Mouse (Mus musculus): ENCODE measurements at regions not wholly inside any gene's neighbourhood (a gene's known extent, or its start where the extent isn't known, plus 50 kb on each side); places are given as distances from the start of the nearest gene placed in this dataset.

GRCm38 (mm10) chr14:17090573-17090937 is 271.6 kb upstream of the Rarb start:
- peaks cover 13% of the 10 kb centered on the region for H3K4me1 ChIP-seq
- no peak overlapping the region for H3K4me3 ChIP-seq
- no peak overlapping the region for H3K27ac ChIP-seq
- no peaks in the 10 kb centered on the region for H3K9me3 ChIP-seq
- H3K36me3 ChIP-seq (replicated peaks) = no peaks in the 10 kb centered on the region
- no peak for DNase-seq (ENCODE audit: extremely low spot score, low spot score)
- 66% methylated on average over 4 of the region's 4 CpGs for WGBS
- H3K27me3 ChIP-seq (ENCODE audit: poor library complexity, severe bottlenecking) = no peaks in the 10 kb centered on the region

- no peak overlapping the region for H3K27ac ChIP-seq
- DNase-seq (ENCODE audit: extremely low spot score, low spot score) = no peak
Measured at GRCm38 (mm10) chr14:17089640-17090572, 270.9 kb upstream of the Rarb start.

GRCm38 (mm10) chr14:17089089-17089634 is 270.2 kb upstream of the Rarb start:
- peaks cover 13% of the 10 kb centered on the region for H3K4me1 ChIP-seq
- no peaks in the 10 kb centered on the region for H3K9me3 ChIP-seq
- no peak overlapping the region for H3K4me3 ChIP-seq
- DNase-seq (ENCODE audit: extremely low spot score, low spot score) = no peak
- H3K27me3 ChIP-seq (ENCODE audit: poor library complexity, severe bottlenecking) = no peaks in the 10 kb centered on the region
- H3K27ac ChIP-seq = no peak overlapping the region
- H3K36me3 ChIP-seq (replicated peaks) = no peaks in the 10 kb centered on the region

More at GRCm38 (mm10) chr14:17089640-17090572, 270.9 kb upstream of the Rarb start:
- H3K36me3 ChIP-seq (replicated peaks) = no peaks in the 10 kb centered on the region
- H3K9me3 ChIP-seq = no peaks in the 10 kb centered on the region
- H3K4me1 ChIP-seq = peaks cover 13% of the 10 kb centered on the region
- 42% methylated on average over 3 of the region's 3 CpGs for WGBS
- H3K4me3 ChIP-seq = no peak overlapping the region
- no peaks in the 10 kb centered on the region for H3K27me3 ChIP-seq (ENCODE audit: poor library complexity, severe bottlenecking)

- Histone ChIP-seq H3K27ac (no peak overlapping the region), H3K4me3 (no peak overlapping the region), H3K4me1 (peaks cover 14% of the 10 kb centered on the region), H3K9me3 (no peaks in the 10 kb centered on the region), H3K36me3 (replicated peaks) (no peaks in the 10 kb centered on the region), H3K27me3 (ENCODE audit: poor library complexity, severe bottlenecking) (no peaks in the 10 kb centered on the region)
- 96% methylated on average over 1 of the region's 1 CpGs for WGBS
- DNase-seq (ENCODE audit: extremely low spot score, low spot score) = no peak
Measured at GRCm38 (mm10) chr14:17087828-17088227, 268.9 kb upstream of the Rarb start.

GRCm38 (mm10) chr14:17083907-17084306 is 265.0 kb upstream of the Rarb start:
- Histone ChIP-seq H3K9me3 (no peaks in the 10 kb centered on the region), H3K36me3 (replicated peaks) (no peaks in the 10 kb centered on the region), H3K27me3 (ENCODE audit: poor library complexity, severe bottlenecking) (no peaks in the 10 kb centered on the region), H3K4me3 (no peak overlapping the region), H3K27ac (no peak overlapping the region), H3K4me1 (peaks cover 11% of the 10 kb centered on the region; the same call in 1 of the 2 replicates)
- no peak for DNase-seq (ENCODE audit: extremely low spot score, low spot score)
- WGBS = 75% methylated on average over 2 of the region's 2 CpGs

GRCm38 (mm10) chr14:17081904-17082303 is 262.9 kb upstream of the Rarb start:
- DNase-seq (ENCODE audit: extremely low spot score, low spot score) = no peak
- peaks cover 11% of the 10 kb centered on the region; the same call in 1 of the 2 replicates for H3K4me1 ChIP-seq
- H3K27me3 ChIP-seq (ENCODE audit: poor library complexity, severe bottlenecking) = no peaks in the 10 kb centered on the region
- WGBS = 34% methylated on average over 2 of the region's 2 CpGs
- H3K4me3 ChIP-seq = no peak overlapping the region
- no peaks in the 10 kb centered on the region for H3K36me3 ChIP-seq (replicated peaks)
- no peaks in the 10 kb centered on the region for H3K9me3 ChIP-seq
- H3K27ac ChIP-seq = no peak overlapping the region

GRCm38 (mm10) chr14:17079513-17079912 is 260.6 kb upstream of the Rarb start:
- no peak overlapping the region for H3K27ac ChIP-seq
- no peaks in the 10 kb centered on the region for H3K9me3 ChIP-seq
- no peaks in the 10 kb centered on the region for H3K27me3 ChIP-seq (ENCODE audit: poor library complexity, severe bottlenecking)
- no peaks in the 10 kb centered on the region for H3K36me3 ChIP-seq (replicated peaks)
- no peak overlapping the region for H3K4me3 ChIP-seq
- peaks cover 11% of the 10 kb centered on the region; the same call in 1 of the 2 replicates for H3K4me1 ChIP-seq
- 90% methylated on average over 2 of the region's 2 CpGs for WGBS
- DNase-seq (ENCODE audit: extremely low spot score, low spot score) = no peak

GRCm38 (mm10) chr14:17061358-17061757 is 242.4 kb upstream of the Rarb start:
- Histone ChIP-seq H3K27ac (no peak overlapping the region), H3K4me3 (no peak overlapping the region), H3K27me3 (ENCODE audit: poor library complexity, severe bottlenecking) (no peaks in the 10 kb centered on the region), H3K4me1 (peaks cover 3% of the 10 kb centered on the region; the same call in 1 of the 2 replicates), H3K36me3 (replicated peaks) (no peaks in the 10 kb centered on the region), H3K9me3 (no peaks in the 10 kb centered on the region)
- DNase-seq (ENCODE audit: extremely low spot score, low spot score) = no peak
- 68% methylated on average over 1 of the region's 1 CpGs for WGBS

GRCm38 (mm10) chr14:17058438-17058837 is 239.5 kb upstream of the Rarb start:
- Histone ChIP-seq H3K36me3 (replicated peaks) (no peaks in the 10 kb centered on the region), H3K27ac (no peak overlapping the region), H3K9me3 (no peaks in the 10 kb centered on the region), H3K27me3 (ENCODE audit: poor library complexity, severe bottlenecking) (no peaks in the 10 kb centered on the region), H3K4me1 (peaks cover 3% of the 10 kb centered on the region; the same call in 1 of the 2 replicates), H3K4me3 (no peak overlapping the region)
- no peak for DNase-seq (ENCODE audit: extremely low spot score, low spot score)
- WGBS = 95% methylated on average over 1 of the region's 1 CpGs

GRCm38 (mm10) chr14:17057355-17057754 is 238.4 kb upstream of the Rarb start:
- H3K9me3 ChIP-seq = no peaks in the 10 kb centered on the region
- no peak overlapping the region for H3K4me3 ChIP-seq
- DNase-seq (ENCODE audit: extremely low spot score, low spot score) = no peak
- H3K36me3 ChIP-seq (replicated peaks) = no peaks in the 10 kb centered on the region
- H3K27ac ChIP-seq = no peak overlapping the region
- no peaks in the 10 kb centered on the region for H3K27me3 ChIP-seq (ENCODE audit: poor library complexity, severe bottlenecking)
- 89% methylated on average over 3 of the region's 3 CpGs for WGBS
- peaks cover 3% of the 10 kb centered on the region; the same call in 1 of the 2 replicates for H3K4me1 ChIP-seq

- DNase-seq (ENCODE audit: extremely low spot score, low spot score) = no peak
- WGBS = 67% methylated on average over 1 of the region's 1 CpGs
- H3K27ac ChIP-seq = no peak overlapping the region
- no peaks in the 10 kb centered on the region; the same call in 1 of the 2 replicates for H3K4me1 ChIP-seq
- H3K4me3 ChIP-seq = no peak overlapping the region
- H3K36me3 ChIP-seq (replicated peaks) = no peaks in the 10 kb centered on the region
- no peaks in the 10 kb centered on the region for H3K27me3 ChIP-seq (ENCODE audit: poor library complexity, severe bottlenecking)
- no peaks in the 10 kb centered on the region for H3K9me3 ChIP-seq
Measured at GRCm38 (mm10) chr14:17055741-17056140, 236.8 kb upstream of the Rarb start.

GRCm38 (mm10) chr14:17054381-17054780 is 235.4 kb upstream of the Rarb start:
- no peak for DNase-seq (ENCODE audit: extremely low spot score, low spot score)
- no peaks in the 10 kb centered on the region for H3K27me3 ChIP-seq (ENCODE audit: poor library complexity, severe bottlenecking)
- no peaks in the 10 kb centered on the region for H3K36me3 ChIP-seq (replicated peaks)
- no peaks in the 10 kb centered on the region for H3K4me1 ChIP-seq
- H3K9me3 ChIP-seq = no peaks in the 10 kb centered on the region
- no peak overlapping the region for H3K4me3 ChIP-seq
- H3K27ac ChIP-seq = no peak overlapping the region
- WGBS = 83% methylated on average over 3 of the region's 3 CpGs

GRCm38 (mm10) chr14:17046808-17047207 is 227.9 kb upstream of the Rarb start:
- 94% methylated on average over 2 of the region's 2 CpGs for WGBS
- no peak for DNase-seq (ENCODE audit: extremely low spot score, low spot score)
- no peak overlapping the region for H3K27ac ChIP-seq
- no peaks in the 10 kb centered on the region for H3K36me3 ChIP-seq (replicated peaks)
- H3K27me3 ChIP-seq (ENCODE audit: poor library complexity, severe bottlenecking) = no peaks in the 10 kb centered on the region
- no peaks in the 10 kb centered on the region for H3K4me1 ChIP-seq
- no peaks in the 10 kb centered on the region for H3K9me3 ChIP-seq
- no peak overlapping the region for H3K4me3 ChIP-seq
